Mouse (Mus musculus): Measurements from ENCODE around the gene Olfr896-ps1. TPM values are rescaled to one million over a fixed set of nuclear protein-coding genes. Genes with fewer than 3 reads are reported as not detected.

Gene Olfr896-ps1
- not detected for total RNA-seq (2021)
- long read RNA-seq, experiment 1 = 0 reads
- long read RNA-seq, experiment 2 = 0 reads

DNA sequence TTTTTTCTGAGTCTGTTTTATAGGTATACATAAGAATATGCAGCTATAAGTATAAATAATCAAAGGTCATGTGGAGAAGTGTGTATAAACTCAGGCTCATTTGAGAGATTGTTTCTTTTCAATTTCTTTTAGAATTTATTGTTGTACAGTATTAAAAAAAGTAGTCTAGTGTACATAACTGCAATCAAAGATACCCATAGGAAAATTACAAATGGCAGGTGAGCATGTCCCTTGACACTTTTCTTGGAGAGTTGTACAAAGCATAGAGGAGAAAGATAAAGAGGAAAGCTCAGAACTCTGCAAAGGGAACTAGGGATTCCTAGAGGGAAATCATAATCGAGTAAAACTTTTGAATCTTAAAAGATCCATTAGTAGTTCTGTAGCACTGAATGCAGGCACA lies at the start of gene Olfr896-ps1:
Olfr896-ps1 (plus strand) TSS at position 301 of the 400 bp plus-strand sequence.
- no peak for DNase-seq

- no peak for DNase-seq
Measured at GRCm38 (mm10) chr9:38252474-38252873, 38.4 kb upstream of the Olfr896-ps1 start, which contains the start of gene Olfr143. TSS of gene Olfr143 (plus strand) at chr9:38252774.

- no peak for DNase-seq
Measured at GRCm38 (mm10) chr9:38267551-38267950, 23.4 kb upstream of the Olfr896-ps1 start, which contains the start of gene Olfr895. TSS of gene Olfr895 (plus strand) at chr9:38267851.

DNA sequence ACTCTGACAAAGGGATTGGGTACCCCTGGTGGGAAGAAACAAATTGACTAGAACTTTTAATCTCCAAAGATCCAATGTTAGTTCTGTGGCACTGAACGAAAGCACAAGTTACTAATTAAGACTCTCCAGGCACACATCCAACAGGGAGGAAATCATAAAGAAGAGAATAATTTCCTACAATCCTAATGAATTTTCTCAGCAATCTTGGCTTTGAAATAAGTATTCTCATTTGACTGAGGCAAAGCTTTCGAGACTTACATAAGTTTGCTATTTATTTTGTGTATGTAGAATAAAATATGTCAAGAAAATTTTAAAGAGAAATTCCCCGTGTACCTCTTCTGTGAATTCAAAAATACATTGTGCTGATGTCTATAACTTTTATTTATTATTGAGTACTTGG lies 37.9 kb downstream of the Olfr896-ps1 start, which contains the start of gene Olfr25:
Olfr25 (plus strand) TSS at position 301 of the 400 bp plus-strand sequence.
- DNase-seq = no peak

Other genes with a start within 250 kb of the Olfr896-ps1 start
- gene Olfr884, start 244.6 kb upstream of the Olfr896-ps1 start, total RNA-seq (2021) = not detected
- gene Olfr885, start 229.8 kb upstream of the Olfr896-ps1 start, total RNA-seq (2021) = not detected
- gene Olfr887, start 207.0 kb upstream of the Olfr896-ps1 start, total RNA-seq (2021) = not detected
- not detected for gene Olfr888, start 183.0 kb upstream of the Olfr896-ps1 start, total RNA-seq (2021)
- gene Olfr889, start 175.9 kb upstream of the Olfr896-ps1 start, total RNA-seq (2021) = not detected
- gene Olfr890, start 148.6 kb upstream of the Olfr896-ps1 start, total RNA-seq (2021) = not detected
- not detected for gene Olfr891, start 110.3 kb upstream of the Olfr896-ps1 start, total RNA-seq (2021)
- not detected for gene Olfr893, start 82.7 kb upstream of the Olfr896-ps1 start, total RNA-seq (2021)
- not detected for gene Olfr894, start 73.1 kb upstream of the Olfr896-ps1 start, total RNA-seq (2021)
- not detected for gene Olfr143, start 38.3 kb upstream of the Olfr896-ps1 start, total RNA-seq (2021)
- gene Olfr895, start 23.3 kb upstream of the Olfr896-ps1 start, total RNA-seq (2021) = not detected
- gene Olfr25, start 38.0 kb downstream of the Olfr896-ps1 start, total RNA-seq (2021) = not detected
- gene Olfr898, start 57.3 kb downstream of the Olfr896-ps1 start, total RNA-seq (2021) = not detected
- not detected for gene Olfr250, start 75.8 kb downstream of the Olfr896-ps1 start, total RNA-seq (2021)
- not detected for gene Olfr251, start 86.0 kb downstream of the Olfr896-ps1 start, total RNA-seq (2021)
- not detected for gene Olfr147, start 110.6 kb downstream of the Olfr896-ps1 start, total RNA-seq (2021)
- gene Olfr901, start 138.3 kb downstream of the Olfr896-ps1 start, total RNA-seq (2021) = not detected
- gene Olfr902, start 156.5 kb downstream of the Olfr896-ps1 start, total RNA-seq (2021) = not detected
- not detected for gene Olfr904, start 172.0 kb downstream of the Olfr896-ps1 start, total RNA-seq (2021)
- not detected for gene Olfr905, start 180.0 kb downstream of the Olfr896-ps1 start, total RNA-seq (2021)
- not detected for gene Olfr906, start 196.0 kb downstream of the Olfr896-ps1 start, total RNA-seq (2021)
- gene Olfr907, start 204.7 kb downstream of the Olfr896-ps1 start, total RNA-seq (2021) = not detected
- gene Olfr911-ps1, start 230.5 kb downstream of the Olfr896-ps1 start, total RNA-seq (2021) = not detected
- not detected for gene Olfr910, start 246.7 kb downstream of the Olfr896-ps1 start, total RNA-seq (2021)